Mouse (Mus musculus) gastrocnemius, adult 18-20 months (tissue): ENCODE results near the gene Dhx38. TPM values are rescaled to one million over a fixed set of nuclear protein-coding genes. Genes with fewer than 3 reads are reported as not detected.

Experiments
- DNase-seq: peaks from one replicate; pipeline ENCODE4 v3.0.0; 2021; ENCODE audit warnings: low spot score
- long read RNA-seq, 2 experiments: library from polyadenylated mRNA; stranded (forward); transcript quantifications; one replicate each; pipeline ENCODE4 v2.0.0; 2021
- total RNA-seq, 2 experiments: library from RNA; stranded (reverse); gene quantifications; 2 replicates each; pipeline ENCODE4 v1.2.3; 2021

Dhx38 gene
- 10 to 100 TPM; 10.3 to 11.4 TPM for total RNA-seq
- long read RNA-seq, experiment 1, full-length matches to known transcripts = 2 of 8 reads
- long read RNA-seq, experiment 1, partial matches to known transcripts = 4 of 8 reads
- long read RNA-seq, experiment 1, other reads (novel, unspliced or antisense) = 2 of 8 reads
- long read RNA-seq, experiment 2, full-length matches to known transcripts = 6 of 15 reads
- long read RNA-seq, experiment 2, partial matches to known transcripts = 1 of 15 reads
- long read RNA-seq, experiment 2, other reads (novel, unspliced or antisense) = 8 of 15 reads

- DNase-seq = peak; percentile 100
Observed at GRCm38 (mm10) chr8:109565498-109566333, at the start of gene Dhx38, which contains the start of gene Txnl4b. Gene Dhx38, minus strand, starts transcription at chr8:109565861. Gene Txnl4b, plus strand, starts transcription at chr8:109565892.

GRCm38 (mm10) chr8:109614243-109615210, 48.9 kb upstream of the Dhx38 start, which contains the start of gene Pkd1l3:
Gene Pkd1l3, plus strand, starts transcription at chr8:109614517.
- no peak for DNase-seq

GRCm38 (mm10) chr8:109609153-109609502, 43.5 kb upstream of the Dhx38 start:
- peak; percentile 71 for DNase-seq

GRCm38 (mm10) chr8:109608271-109609152, 42.9 kb upstream of the Dhx38 start, which contains the start of gene Dhodh:
Gene Dhodh, minus strand, starts transcription at chr8:109608673.
- DNase-seq = peak; percentile 96

GRCm38 (mm10) chr8:109607650-109608049, 42.0 kb upstream of the Dhx38 start:
- no peak for DNase-seq

- DNase-seq = no peak
Observed at GRCm38 (mm10) chr8:109606725-109607124, 41.1 kb upstream of the Dhx38 start.

- peak; percentile 39 for DNase-seq
Observed at GRCm38 (mm10) chr8:109595854-109596253, 30.2 kb upstream of the Dhx38 start.

GRCm38 (mm10) chr8:109593117-109593788, 27.6 kb upstream of the Dhx38 start:
- DNase-seq = no peak

GRCm38 (mm10) chr8:109592164-109592563, 26.5 kb upstream of the Dhx38 start:
- no peak for DNase-seq

- no peak for DNase-seq
Observed at GRCm38 (mm10) chr8:109591367-109591766, 25.7 kb upstream of the Dhx38 start.

GRCm38 (mm10) chr8:109590901-109591300, 25.2 kb upstream of the Dhx38 start:
- DNase-seq = no peak

GRCm38 (mm10) chr8:109586972-109587504, 21.4 kb upstream of the Dhx38 start:
- no peak for DNase-seq

- no peak for DNase-seq
Observed at GRCm38 (mm10) chr8:109585652-109586051, 20.0 kb upstream of the Dhx38 start.

- DNase-seq = no peak
Observed at GRCm38 (mm10) chr8:109584830-109585229, 19.2 kb upstream of the Dhx38 start.

GRCm38 (mm10) chr8:109584293-109584692, 18.6 kb upstream of the Dhx38 start:
- DNase-seq = no peak

- no peak for DNase-seq
Observed at GRCm38 (mm10) chr8:109578900-109579301, 13.2 kb upstream of the Dhx38 start, which contains the start of gene Hp. Gene Hp, minus strand, starts transcription at chr8:109579172.

GRCm38 (mm10) chr8:109576311-109576710, 10.7 kb upstream of the Dhx38 start:
- no peak for DNase-seq

- DNase-seq = no peak
Observed at GRCm38 (mm10) chr8:109571139-109571538, 5.5 kb upstream of the Dhx38 start.

GRCm38 (mm10) chr8:109564766-109565165, 895 bp downstream of the Dhx38 start:
- no peak for DNase-seq
